Mouse (Mus musculus): ENCODE measurements at regions not wholly inside any gene's neighbourhood (a gene's known extent, or its start where the extent isn't known, plus 50 kb on each side); places are given as distances from the start of the nearest gene placed in this dataset.

- WGBS = 66% methylated on average over 2 of the region's 2 CpGs
Observed at GRCm38 (mm10) chr2:72843610-72844009, 136.6 kb downstream of the Sp3 start.

GRCm38 (mm10) chr2:72849441-72850192 lies 130.6 kb downstream of the Sp3 start:
- no peak overlapping the region for H3K4me3 ChIP-seq (replicated peaks)
- H3K4me1 ChIP-seq = peaks cover 6% of the 10 kb centered on the region; the same call in 1 of the 2 replicates
- no peaks in the 10 kb centered on the region for H3K36me3 ChIP-seq
- H3K9ac ChIP-seq = no peak overlapping the region
- peak overlapping the region; percentile 30 for H3K4me2 ChIP-seq (replicated peaks)
- H3K27ac ChIP-seq (replicated peaks) = peak overlapping the region; percentile 55; the same call in 1 of the 2 replicates
- peak; percentile 39; the same call in 1 of the 2 replicates for ATAC-seq (ENCODE audit: insufficient number of reproducible peaks, low FRiP score, low TSS enrichment, low read depth)
- no peaks in the 10 kb centered on the region for H3K27me3 ChIP-seq
- 22% methylated on average over 12 of the region's 12 CpGs for WGBS
- no peaks in the 10 kb centered on the region for H3K9me3 ChIP-seq (replicated peaks)

More at GRCm38 (mm10) chr2:72843610-72844009, 136.6 kb downstream of the Sp3 start:
- H3K27ac ChIP-seq (replicated peaks) = no peak overlapping the region
- 0 out of 2 replicates have a peak, but pooled peaks cover 6% of the 10 kb centered on the region for H3K4me1 ChIP-seq
- no peaks in the 10 kb centered on the region for H3K36me3 ChIP-seq
- no peaks in the 10 kb centered on the region for H3K27me3 ChIP-seq
- no peak overlapping the region for H3K4me2 ChIP-seq (replicated peaks)
- no peak overlapping the region for H3K9ac ChIP-seq
- H3K4me3 ChIP-seq (replicated peaks) = no peak overlapping the region
- H3K9me3 ChIP-seq (replicated peaks) = 0 out of 2 replicates have a peak, but pooled peaks cover 7% of the 10 kb centered on the region
- ATAC-seq (ENCODE audit: insufficient number of reproducible peaks, low FRiP score, low TSS enrichment, low read depth) = no peak

- peaks cover 23% of the 10 kb centered on the region for H3K4me1 ChIP-seq
- no peak overlapping the region for H3K4me2 ChIP-seq (replicated peaks)
- H3K36me3 ChIP-seq = no peaks in the 10 kb centered on the region
- no peaks in the 10 kb centered on the region for H3K9me3 ChIP-seq (replicated peaks)
- no peak for ATAC-seq (ENCODE audit: insufficient number of reproducible peaks, low FRiP score, low TSS enrichment, low read depth)
- no peak overlapping the region for H3K27ac ChIP-seq (replicated peaks)
- WGBS = 71% methylated on average over 4 of the region's 4 CpGs
- H3K4me3 ChIP-seq (replicated peaks) = no peak overlapping the region
- no peak overlapping the region for H3K9ac ChIP-seq
- no peaks in the 10 kb centered on the region for H3K27me3 ChIP-seq
Observed at GRCm38 (mm10) chr2:72852509-72852908, 127.7 kb downstream of the Sp3 start.

GRCm38 (mm10) chr2:72855276-72855970 lies 124.8 kb downstream of the Sp3 start:
- Histone ChIP-seq H3K4me1 (peaks cover 17% of the 10 kb centered on the region), H3K4me3 (replicated peaks) (no peak overlapping the region), H3K4me2 (replicated peaks) (peak overlapping the region; percentile 19; the same call in 1 of the 2 replicates), H3K9ac (no peak overlapping the region), H3K27ac (replicated peaks) (peak overlapping the region; percentile 56; the same call in 1 of the 2 replicates), H3K27me3 (no peaks in the 10 kb centered on the region), H3K9me3 (replicated peaks) (no peaks in the 10 kb centered on the region), H3K36me3 (no peaks in the 10 kb centered on the region)
- WGBS = 34% methylated on average over 11 of the region's 11 CpGs
- peak; percentile 47; the same call in 1 of the 2 replicates for ATAC-seq (ENCODE audit: insufficient number of reproducible peaks, low FRiP score, low TSS enrichment, low read depth)

- H3K36me3 ChIP-seq = no peaks in the 10 kb centered on the region
- H3K27me3 ChIP-seq = no peaks in the 10 kb centered on the region
- no peak overlapping the region for H3K4me3 ChIP-seq (replicated peaks)
- no peak overlapping the region for H3K9ac ChIP-seq
- peak overlapping the region; percentile 56; the same call in 1 of the 2 replicates for H3K27ac ChIP-seq (replicated peaks)
- ATAC-seq (ENCODE audit: insufficient number of reproducible peaks, low FRiP score, low TSS enrichment, low read depth) = no peak; the same call in 1 of the 2 replicates
- no peaks in the 10 kb centered on the region for H3K9me3 ChIP-seq (replicated peaks)
- peak overlapping the region; percentile 19; the same call in 1 of the 2 replicates for H3K4me2 ChIP-seq (replicated peaks)
- H3K4me1 ChIP-seq = peaks cover 17% of the 10 kb centered on the region
- 71% methylated on average over 13 of the region's 13 CpGs for WGBS
Observed at GRCm38 (mm10) chr2:72855971-72856755, 124.1 kb downstream of the Sp3 start.

GRCm38 (mm10) chr2:72857377-72857776 lies 122.9 kb downstream of the Sp3 start:
- WGBS = 88% methylated on average over 5 of the region's 5 CpGs
- no peak overlapping the region for H3K9ac ChIP-seq
- no peak overlapping the region for H3K27ac ChIP-seq (replicated peaks)
- no peaks in the 10 kb centered on the region for H3K36me3 ChIP-seq
- peaks cover 17% of the 10 kb centered on the region for H3K4me1 ChIP-seq
- no peak for ATAC-seq (ENCODE audit: insufficient number of reproducible peaks, low FRiP score, low TSS enrichment, low read depth)
- H3K27me3 ChIP-seq = no peaks in the 10 kb centered on the region
- H3K9me3 ChIP-seq (replicated peaks) = no peaks in the 10 kb centered on the region
- no peak overlapping the region for H3K4me3 ChIP-seq (replicated peaks)
- H3K4me2 ChIP-seq (replicated peaks) = no peak overlapping the region

- Histone ChIP-seq H3K4me2 (replicated peaks) (no peak overlapping the region), H3K27me3 (no peaks in the 10 kb centered on the region), H3K4me1 (no peaks in the 10 kb centered on the region), H3K36me3 (no peaks in the 10 kb centered on the region), H3K27ac (replicated peaks) (no peak overlapping the region), H3K9me3 (replicated peaks) (no peaks in the 10 kb centered on the region), H3K9ac (no peak overlapping the region), H3K4me3 (replicated peaks) (no peak overlapping the region)
- 53% methylated on average over 19 of the region's 19 CpGs for WGBS
- ATAC-seq (ENCODE audit: insufficient number of reproducible peaks, low FRiP score, low TSS enrichment, low read depth) = no peak
Observed at GRCm38 (mm10) chr2:72865462-72866365, 114.5 kb downstream of the Sp3 start.

GRCm38 (mm10) chr2:72866366-72866688 lies 113.9 kb downstream of the Sp3 start:
- no peaks in the 10 kb centered on the region for H3K36me3 ChIP-seq
- no peak overlapping the region for H3K4me2 ChIP-seq (replicated peaks)
- no peak for ATAC-seq (ENCODE audit: insufficient number of reproducible peaks, low FRiP score, low TSS enrichment, low read depth)
- no peaks in the 10 kb centered on the region for H3K9me3 ChIP-seq (replicated peaks)
- H3K27ac ChIP-seq (replicated peaks) = no peak overlapping the region
- no peaks in the 10 kb centered on the region for H3K4me1 ChIP-seq
- WGBS = 61% methylated on average over 2 of the region's 2 CpGs
- no peak overlapping the region for H3K4me3 ChIP-seq (replicated peaks)
- no peaks in the 10 kb centered on the region for H3K27me3 ChIP-seq
- H3K9ac ChIP-seq = no peak overlapping the region

- no peak for ATAC-seq (ENCODE audit: insufficient number of reproducible peaks, low FRiP score, low TSS enrichment, low read depth)
- H3K36me3 ChIP-seq = no peaks in the 10 kb centered on the region
- 97% methylated on average over 3 of the region's 3 CpGs for WGBS
- no peak overlapping the region for H3K9ac ChIP-seq
- H3K9me3 ChIP-seq (replicated peaks) = no peaks in the 10 kb centered on the region
- H3K4me2 ChIP-seq (replicated peaks) = no peak overlapping the region
- H3K4me1 ChIP-seq = no peaks in the 10 kb centered on the region
- no peaks in the 10 kb centered on the region for H3K27me3 ChIP-seq
- H3K4me3 ChIP-seq (replicated peaks) = no peak overlapping the region
- H3K27ac ChIP-seq (replicated peaks) = no peak overlapping the region
Observed at GRCm38 (mm10) chr2:72868173-72868572, 112.1 kb downstream of the Sp3 start.

- Histone ChIP-seq H3K9me3 (replicated peaks) (no peaks in the 10 kb centered on the region), H3K9ac (no peak overlapping the region), H3K4me2 (replicated peaks) (no peak overlapping the region), H3K4me3 (replicated peaks) (no peak overlapping the region), H3K27me3 (no peaks in the 10 kb centered on the region), H3K36me3 (no peaks in the 10 kb centered on the region), H3K27ac (replicated peaks) (no peak overlapping the region), H3K4me1 (no peaks in the 10 kb centered on the region)
- no peak for ATAC-seq (ENCODE audit: insufficient number of reproducible peaks, low FRiP score, low TSS enrichment, low read depth)
- WGBS = 78% methylated on average over 5 of the region's 5 CpGs
Observed at GRCm38 (mm10) chr2:72871836-72872235, 108.4 kb downstream of the Sp3 start.
